Mouse (Mus musculus) heart, adult 2 months (tissue): ENCODE measurements at regions not wholly inside any gene's neighbourhood (a gene's known extent, or its start where the extent isn't known, plus 50 kb on each side); places are given as distances from the start of the nearest gene placed in this dataset.

Experiments used
- CTCF ChIP-seq: fragments of 200-600 bp; IDR thresholded peaks from 2 replicates; pipeline ENCODE4 v1.8.1; 2022; ENCODE audit warnings: antibody characterized with exemption, mild to moderate bottlenecking, moderate library complexity
- EP300 ChIP-seq: fragments of 200-500 bp; IDR thresholded peaks from 2 replicates; pipeline ENCODE4 v1.6.1; 2011; ENCODE audit warnings: low read depth, low read length, control low read depth; ENCODE audit not compliant: insufficient read depth
- POLR2A ChIP-seq: fragments of 200-500 bp; IDR thresholded peaks from 2 replicates; pipeline ENCODE4 v1.6.1; 2011; ENCODE audit warnings: mild to moderate bottlenecking, low read depth, low read length, control low read depth; ENCODE audit not compliant: insufficient read depth

- TF ChIP-seq CTCF (no peak), POLR2A (no peak), EP300 (no peak)
Observed at GRCm38 (mm10) chr11:34997906-34998305, 123.1 kb upstream of the Slit3 start.
